Mouse (Mus musculus): ENCODE data around the gene Stk25.

- TF ChIP-seq GATA1 (IDR thresholded peaks at IDR 0.05; ENCODE audit: low read length) (no peak), TAL1 (IDR thresholded peaks at IDR 0.05; ENCODE audit: low read length) (no peak)
Observed at GRCm38 (mm10) chr1:93595916-93596315, 62.5 kb downstream of the Stk25 start.
